Mouse (Mus musculus) neural tube, embryonic 13.5 days (tissue): Measurements from ENCODE around the gene Mrpl23. TPM values are rescaled to one million over a fixed set of nuclear protein-coding genes. Genes with fewer than 3 reads are reported as not detected.

ENCODE experiments used
- ATAC-seq: fragments of 200-750 bp; cut with Nextera tagmentation; 2 replicates; pipeline ENCODE4 v1.8.0; 2017; ENCODE audit warnings: low read depth, mild to moderate bottlenecking, moderate TSS enrichment, moderate library complexity
- H3K27ac ChIP-seq: fragments of 300-500 bp; sonication (generic); replicated peaks from 2 replicates; pipeline ENCODE4 v1.5.1; 2015; ENCODE audit warnings: moderate library complexity, mild to moderate bottlenecking, inconsistent platforms
- H3K27me3 ChIP-seq: fragments of 300-500 bp; sonication (generic); 2 replicates; pipeline ENCODE4 v1.6.1; 2015; ENCODE audit warnings: mild to moderate bottlenecking, inconsistent platforms
- H3K36me3 ChIP-seq: fragments of 300-500 bp; sonication (generic); 2 replicates; pipeline ENCODE4 v1.6.1; 2015; ENCODE audit warnings: mild to moderate bottlenecking, inconsistent platforms
- H3K4me1 ChIP-seq: fragments of 300-500 bp; sonication (generic); replicated peaks from 2 replicates; pipeline ENCODE4 v1.6.1; 2015; ENCODE audit warnings: inconsistent platforms
- H3K4me2 ChIP-seq: fragments of 300-500 bp; sonication (generic); 2 replicates; pipeline ENCODE4 v1.6.1; 2015; ENCODE audit warnings: inconsistent platforms, mild to moderate bottlenecking, moderate library complexity
- H3K4me3 ChIP-seq: fragments of 300-500 bp; sonication (generic); 2 replicates; pipeline ENCODE4 v1.5.1; 2015; ENCODE audit warnings: mild to moderate bottlenecking, inconsistent platforms
- H3K9ac ChIP-seq: fragments of 300-500 bp; sonication (generic); 2 replicates; pipeline ENCODE4 v1.6.1; 2015; ENCODE audit warnings: moderate library complexity, mild to moderate bottlenecking, inconsistent platforms
- H3K9me3 ChIP-seq: fragments of 300-500 bp; sonication (generic); 2 replicates; pipeline ENCODE4 v1.6.1; 2016; ENCODE audit warnings: inconsistent platforms
- WGBS: fragments of 180-500 bp; shearing (Covaris S2); methylation state at CpG from one replicate; pipeline ENCODE4 v1.1.7; 2015; 5-methylcytosine and 5-hydroxymethylcytosine counted together
- polyA plus RNA-seq: library from polyadenylated mRNA; unstranded; fragments of >200 nt; fragmentation: Nextera tagmentation; extraction: Ambion mirVana; gene quantifications from 2 replicates; pipeline ENCODE4 v1.2.1, GENCODE M21; 2015

Gene Mrpl23
- polyA plus RNA-seq, 1 experiment from 2014 or later: 14.0 TPM

- no peak for ATAC-seq
- H3K27ac ChIP-seq: no peak overlapping the region; the same call in 1 of the 2 replicates
- H3K36me3 ChIP-seq: peaks cover 19% of the 10 kb centered on the region; the same call in 1 of the 2 replicates
- no peak overlapping the region for H3K9ac ChIP-seq
- H3K4me3 ChIP-seq: no peak overlapping the region
- H3K27me3 ChIP-seq: no peaks in the 10 kb centered on the region
- no peak overlapping the region for H3K4me2 ChIP-seq
- H3K9me3 ChIP-seq: no peaks in the 10 kb centered on the region
- H3K4me1 ChIP-seq: peaks cover 47% of the 10 kb centered on the region
- 40% methylated on average over 8 of the region's 8 CpGs for WGBS
Observed at GRCm38 (mm10) chr7:142539828-142540227, 7.3 kb downstream of the Mrpl23 start.

DNA sequence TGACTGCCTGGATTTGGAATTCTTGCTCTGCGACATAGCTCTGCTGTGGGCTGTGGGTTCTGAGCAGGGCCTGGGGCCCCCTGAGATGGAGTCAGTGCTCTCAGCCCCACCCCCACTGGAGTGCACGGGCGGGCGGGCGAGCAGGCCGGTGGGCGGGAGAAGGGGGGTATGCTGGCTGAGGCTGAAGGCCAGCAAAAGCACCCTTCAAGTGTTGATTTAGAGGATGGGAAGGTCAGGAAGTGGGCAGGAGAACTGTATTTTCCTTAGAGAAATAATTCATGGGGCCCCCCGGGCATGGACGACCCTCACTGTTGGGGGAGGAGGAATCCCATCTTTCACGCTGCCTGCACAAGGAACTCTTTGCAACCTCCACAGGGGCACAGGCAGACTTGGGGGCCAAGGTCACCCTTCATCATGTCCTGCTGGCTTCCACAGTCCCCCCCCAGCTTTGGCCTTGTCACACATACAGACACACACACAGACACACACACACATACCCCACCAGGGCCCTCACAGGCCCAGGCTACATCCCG is 10.4 kb downstream of the Mrpl23 start:
- Histone ChIP-seq H3K4me1 (peaks cover 45% of the 10 kb centered on the region), H3K27ac (peak overlapping the region; percentile 42), H3K36me3 (peaks cover 14% of the 10 kb centered on the region; the same call in 1 of the 2 replicates), H3K4me3 (no peak overlapping the region), H3K27me3 (no peaks in the 10 kb centered on the region), H3K9ac (peak overlapping the region; percentile 52; the same call in 1 of the 2 replicates), H3K9me3 (no peaks in the 10 kb centered on the region), H3K4me2 (no peak overlapping the region)
- peak; percentile 72 for ATAC-seq
- WGBS: 9% methylated on average over 11 of the region's 11 CpGs

DNA sequence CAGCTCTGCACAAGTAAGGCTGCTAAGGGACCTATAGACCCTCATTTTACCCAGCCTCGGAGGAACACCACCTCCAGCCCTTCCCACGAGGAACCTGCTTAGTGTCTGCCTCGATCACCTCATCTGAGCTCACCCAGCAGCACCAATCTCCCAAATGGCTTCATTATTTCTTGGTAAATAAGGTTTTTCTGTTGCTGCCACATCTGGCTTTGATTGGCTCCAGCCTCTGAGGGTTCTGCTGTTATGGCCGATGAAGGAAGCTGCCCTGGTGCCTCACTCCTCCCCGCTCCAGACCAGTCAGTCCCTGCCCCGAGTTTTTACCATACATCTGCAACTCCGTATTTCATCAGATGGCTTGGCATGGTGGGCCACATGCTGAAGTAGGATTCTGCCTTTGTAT is 13.5 kb downstream of the Mrpl23 start:
- 84% methylated on average over 7 of the region's 7 CpGs for WGBS
- Histone ChIP-seq H3K4me1 (peaks cover 32% of the 10 kb centered on the region), H3K27me3 (no peaks in the 10 kb centered on the region), H3K9ac (no peak overlapping the region), H3K4me2 (no peak overlapping the region), H3K9me3 (no peaks in the 10 kb centered on the region), H3K27ac (no peak overlapping the region), H3K4me3 (no peak overlapping the region), H3K36me3 (peaks cover 10% of the 10 kb centered on the region; the same call in 1 of the 2 replicates)
- ATAC-seq: no peak

DNA sequence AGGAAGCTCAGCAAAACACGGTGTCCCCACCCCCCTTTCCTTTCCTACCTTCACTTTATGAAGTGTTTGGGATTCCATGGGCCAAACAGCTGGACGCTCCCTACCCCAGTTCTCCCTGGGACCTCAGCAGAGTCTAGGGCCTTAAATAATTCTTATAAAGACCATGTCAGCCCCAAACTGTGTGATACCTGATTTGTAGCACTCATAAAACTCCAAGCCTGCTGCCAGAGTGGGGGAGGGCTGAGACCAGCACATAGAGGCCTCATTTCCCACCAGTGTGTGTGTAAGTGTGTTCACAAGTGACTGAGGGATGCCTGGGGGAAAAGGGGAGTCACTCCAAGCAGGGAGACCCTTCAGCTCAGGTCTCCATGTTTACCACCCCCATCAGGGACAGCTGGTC is 15.4 kb downstream of the Mrpl23 start:
- Histone ChIP-seq H3K4me3 (no peak overlapping the region), H3K27ac (no peak overlapping the region), H3K9me3 (no peaks in the 10 kb centered on the region), H3K4me1 (peaks cover 25% of the 10 kb centered on the region), H3K9ac (no peak overlapping the region), H3K36me3 (0 out of 2 replicates have a peak, but pooled peaks cover 4% of the 10 kb centered on the region), H3K27me3 (no peaks in the 10 kb centered on the region), H3K4me2 (no peak overlapping the region)
- ATAC-seq: no peak
- WGBS: 30% methylated on average over 2 of the region's 2 CpGs

- no peak for ATAC-seq
- H3K36me3 ChIP-seq: 0 out of 2 replicates have a peak, but pooled peaks cover 4% of the 10 kb centered on the region
- no peak overlapping the region for H3K4me3 ChIP-seq
- H3K27me3 ChIP-seq: no peaks in the 10 kb centered on the region
- H3K4me2 ChIP-seq: no peak overlapping the region
- no peak overlapping the region for H3K9ac ChIP-seq
- no peak overlapping the region for H3K27ac ChIP-seq
- H3K9me3 ChIP-seq: no peaks in the 10 kb centered on the region
- 18% methylated on average over 6 of the region's 6 CpGs for WGBS
- peaks cover 24% of the 10 kb centered on the region for H3K4me1 ChIP-seq
Observed at GRCm38 (mm10) chr7:142548706-142549105, 16.2 kb downstream of the Mrpl23 start.

DNA sequence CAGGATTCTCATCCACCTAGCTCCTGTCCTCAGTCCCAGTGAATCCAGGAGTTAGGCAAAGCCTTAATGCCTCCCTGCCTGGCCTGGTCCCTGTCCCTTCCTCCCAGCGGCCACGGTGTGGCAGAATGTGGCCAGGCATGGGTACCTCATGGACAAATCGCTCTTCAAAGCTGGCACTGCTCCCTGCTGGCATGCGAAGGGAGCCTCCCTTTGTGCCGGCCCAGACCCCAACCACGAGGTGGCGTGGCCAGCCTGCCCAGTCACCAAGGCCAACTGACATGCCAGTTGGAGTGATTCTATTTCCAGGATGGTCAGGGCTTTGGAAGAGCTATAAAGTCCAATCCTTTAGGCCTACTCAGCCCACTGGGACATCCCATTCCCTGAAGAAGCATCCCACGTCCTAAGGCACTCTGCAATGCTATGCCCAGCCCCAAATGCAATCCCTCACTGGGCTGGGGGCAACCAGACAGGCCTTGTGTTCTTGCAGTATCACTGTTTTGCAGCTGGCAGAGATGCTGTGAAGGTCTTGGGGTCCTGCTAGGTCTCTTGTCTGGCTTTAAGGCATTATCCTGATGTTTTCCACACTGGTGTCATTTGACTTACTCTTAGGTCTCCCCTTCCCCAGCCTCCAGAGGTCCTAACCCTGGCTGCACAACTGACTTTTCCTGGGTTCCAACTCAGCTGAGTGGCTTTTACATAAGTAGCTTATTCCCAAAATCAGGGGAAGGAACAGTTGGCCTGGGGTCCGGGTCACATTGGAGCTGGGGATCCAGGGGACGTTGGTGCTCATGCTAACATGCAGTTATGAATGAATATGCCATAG is 17.7 kb downstream of the Mrpl23 start:
- Histone ChIP-seq H3K4me3 (no peak overlapping the region), H3K36me3 (no peaks in the 10 kb centered on the region), H3K4me2 (no peak overlapping the region), H3K27ac (no peak overlapping the region), H3K9ac (no peak overlapping the region), H3K27me3 (no peaks in the 10 kb centered on the region), H3K9me3 (no peaks in the 10 kb centered on the region), H3K4me1 (peaks cover 33% of the 10 kb centered on the region)
- ATAC-seq: no peak
- WGBS: 88% methylated on average over 10 of the region's 10 CpGs

- Histone ChIP-seq H3K27me3 (no peaks in the 10 kb centered on the region), H3K9me3 (no peaks in the 10 kb centered on the region), H3K4me1 (peaks cover 33% of the 10 kb centered on the region), H3K27ac (no peak overlapping the region), H3K9ac (no peak overlapping the region), H3K4me2 (no peak overlapping the region), H3K4me3 (no peak overlapping the region), H3K36me3 (no peaks in the 10 kb centered on the region)
- no peak for ATAC-seq
- 82% methylated on average over 14 of the region's 14 CpGs for WGBS
Observed at GRCm38 (mm10) chr7:142550935-142551373, 18.5 kb downstream of the Mrpl23 start.

GRCm38 (mm10) chr7:142551691-142552090 is 19.2 kb downstream of the Mrpl23 start:
- Histone ChIP-seq H3K4me2 (no peak overlapping the region), H3K27ac (no peak overlapping the region), H3K27me3 (no peaks in the 10 kb centered on the region), H3K4me3 (no peak overlapping the region), H3K4me1 (peaks cover 33% of the 10 kb centered on the region), H3K9ac (no peak overlapping the region), H3K9me3 (no peaks in the 10 kb centered on the region), H3K36me3 (no peaks in the 10 kb centered on the region)
- ATAC-seq: no peak
- 96% methylated on average over 5 of the region's 5 CpGs for WGBS

DNA sequence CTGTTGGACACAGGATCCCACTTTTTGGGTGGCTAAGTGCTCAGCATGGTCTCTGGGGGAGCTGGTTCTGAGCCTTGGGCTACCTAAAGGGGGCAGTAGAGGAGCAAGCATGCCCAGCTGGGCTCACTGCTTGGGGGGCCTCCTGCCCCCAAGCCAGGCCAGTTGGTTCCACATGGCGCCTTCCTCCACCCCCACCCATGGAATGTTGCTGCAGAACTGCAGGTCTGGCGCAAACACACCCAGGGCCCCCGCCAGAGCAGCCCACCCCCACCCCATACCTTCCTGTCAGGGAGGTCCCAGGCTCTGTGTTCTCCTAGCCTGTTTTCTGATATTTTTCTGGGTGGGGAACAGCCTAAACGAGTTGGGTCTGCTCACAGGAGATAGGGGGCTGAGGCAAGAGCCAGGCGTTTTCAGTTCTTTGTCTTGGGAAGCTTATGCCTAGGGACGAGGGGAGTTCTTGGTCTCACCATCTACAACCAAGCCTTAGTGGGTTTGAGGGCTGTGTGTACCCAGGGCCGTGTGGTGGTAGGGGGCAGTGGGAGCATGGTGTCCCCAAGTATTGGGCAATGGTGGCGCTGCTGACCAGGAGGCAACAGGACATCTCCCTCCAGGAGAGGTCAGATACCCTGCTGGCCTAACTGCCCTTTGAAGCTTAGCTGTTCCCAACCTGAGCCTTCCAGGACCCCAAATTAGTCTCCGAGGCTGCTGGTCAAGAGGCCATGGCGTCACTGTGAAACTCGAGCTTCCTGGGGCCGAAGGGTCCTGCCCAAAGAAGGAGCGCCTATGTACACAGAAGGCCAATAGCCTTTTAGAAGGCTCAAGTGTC is 20.3 kb downstream of the Mrpl23 start:
- Histone ChIP-seq H3K9ac (no peak overlapping the region), H3K36me3 (no peaks in the 10 kb centered on the region), H3K4me2 (no peak overlapping the region), H3K27ac (0 out of 2 replicates have a peak overlapping the region, but pooled peaks have one; percentile 38), H3K27me3 (no peaks in the 10 kb centered on the region), H3K4me3 (no peak overlapping the region), H3K4me1 (peaks cover 31% of the 10 kb centered on the region), H3K9me3 (no peaks in the 10 kb centered on the region)
- 57% methylated on average over 13 of the region's 13 CpGs for WGBS
- no peak; the same call in 1 of the 2 replicates for ATAC-seq

DNA sequence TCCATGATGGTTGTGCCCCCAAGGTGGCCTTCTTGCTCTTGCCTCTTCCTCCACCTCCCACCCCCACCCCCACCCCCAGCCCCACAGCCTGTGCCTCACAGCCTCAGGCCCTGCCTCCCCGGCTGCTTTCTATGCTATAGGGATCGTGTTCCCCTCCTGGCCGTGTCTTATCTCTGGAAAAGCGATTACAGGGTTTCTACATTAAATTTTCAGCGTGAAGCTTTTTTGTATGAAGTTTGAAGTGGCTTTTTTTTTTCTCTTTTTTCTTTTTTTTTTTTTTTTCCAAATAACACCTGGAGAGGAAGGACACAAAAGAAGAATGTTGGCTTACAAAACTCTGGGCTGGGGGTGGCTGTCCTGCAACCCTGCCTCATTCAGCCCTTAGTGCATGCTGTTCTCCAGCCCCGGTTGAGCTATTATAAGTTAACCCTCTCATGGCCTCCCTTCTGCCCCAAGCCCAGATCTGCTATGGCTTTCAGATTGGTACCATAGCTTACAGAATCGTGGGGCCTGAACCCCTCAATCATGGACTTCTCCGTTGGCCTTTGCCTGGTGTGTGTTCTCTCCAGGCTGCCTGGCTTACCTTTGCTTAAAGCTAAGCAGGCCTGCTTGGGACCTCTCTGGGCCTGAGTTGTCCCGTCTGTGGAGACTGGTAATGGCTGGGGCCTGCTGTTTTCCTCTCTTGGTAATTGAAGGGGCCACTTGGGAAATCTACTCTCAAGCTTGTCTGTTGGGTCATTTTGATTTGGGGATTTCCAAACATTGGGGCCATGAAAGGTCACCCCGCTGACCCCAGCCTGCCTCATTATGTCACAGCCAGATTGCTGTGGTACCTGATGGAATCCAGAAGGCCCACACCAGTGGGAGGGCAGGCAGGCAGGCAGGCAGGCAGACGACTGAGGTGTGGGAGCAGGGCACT is 21.2 kb downstream of the Mrpl23 start:
- ATAC-seq: no peak
- H3K27ac ChIP-seq: no peak overlapping the region
- 36% methylated on average over 11 of the region's 11 CpGs for WGBS
- H3K27me3 ChIP-seq: no peaks in the 10 kb centered on the region
- no peak overlapping the region for H3K4me2 ChIP-seq
- H3K4me1 ChIP-seq: peaks cover 23% of the 10 kb centered on the region
- no peaks in the 10 kb centered on the region for H3K9me3 ChIP-seq
- H3K36me3 ChIP-seq: no peaks in the 10 kb centered on the region
- H3K4me3 ChIP-seq: no peak overlapping the region
- no peak overlapping the region for H3K9ac ChIP-seq

GRCm38 (mm10) chr7:142554625-142555024 is 22.1 kb downstream of the Mrpl23 start:
- Histone ChIP-seq H3K27ac (peak overlapping the region; percentile 29; the same call in 1 of the 2 replicates), H3K36me3 (no peaks in the 10 kb centered on the region), H3K4me3 (no peak overlapping the region), H3K9ac (no peak overlapping the region), H3K27me3 (no peaks in the 10 kb centered on the region), H3K4me1 (peaks cover 21% of the 10 kb centered on the region), H3K9me3 (no peaks in the 10 kb centered on the region), H3K4me2 (no peak overlapping the region)
- 41% methylated on average over 1 of the region's 1 CpGs for WGBS
- ATAC-seq: no peak
